Mouse (Mus musculus): ENCODE data around the gene Snrpc. TPM values are rescaled to one million over a fixed set of nuclear protein-coding genes. Genes with fewer than 3 reads are reported as not detected.

The Snrpc gene
- total RNA-seq, 2 experiments from 2014 or later = 77.2 to 83.4 TPM

GRCm38 (mm10) chr17:27857649-27858475 is 19.9 kb downstream of the Snrpc start:
- DNase-seq (ENCODE audit: low spot score in 2 of 2) = no peak

- DNase-seq (ENCODE audit: low spot score in 2 of 2) = no peak
Observed at GRCm38 (mm10) chr17:27859131-27859530, 21.2 kb downstream of the Snrpc start.

- DNase-seq (ENCODE audit: low spot score in 2 of 2) = no peak
Observed at GRCm38 (mm10) chr17:27865461-27865860, 27.5 kb downstream of the Snrpc start.

GRCm38 (mm10) chr17:27866737-27867136 is 28.8 kb downstream of the Snrpc start:
- no peak for DNase-seq (ENCODE audit: low spot score in 2 of 2)

GRCm38 (mm10) chr17:27871851-27872250 is 33.9 kb downstream of the Snrpc start:
- DNase-seq (ENCODE audit: low spot score in 2 of 2) = peak; percentile 18 to 31

- DNase-seq (ENCODE audit: low spot score in 2 of 2) = no peak
Observed at GRCm38 (mm10) chr17:27873583-27873982, 35.6 kb downstream of the Snrpc start.

GRCm38 (mm10) chr17:27874510-27874909 is 36.6 kb downstream of the Snrpc start:
- no peak for DNase-seq (ENCODE audit: low spot score in 2 of 2)

GRCm38 (mm10) chr17:27881518-27881917 is 43.6 kb downstream of the Snrpc start:
- peak in 1 of 2 experiments; percentile 19 for DNase-seq (ENCODE audit: low spot score in 2 of 2)

GRCm38 (mm10) chr17:27883129-27883528 is 45.2 kb downstream of the Snrpc start:
- no peak for DNase-seq (ENCODE audit: low spot score in 2 of 2)

- no peak for DNase-seq (ENCODE audit: low spot score in 2 of 2)
Observed at GRCm38 (mm10) chr17:27883994-27884393, 46.0 kb downstream of the Snrpc start.

GRCm38 (mm10) chr17:27886499-27887210 is 48.7 kb downstream of the Snrpc start:
- DNase-seq (ENCODE audit: low spot score in 2 of 2) = peak; percentile 30 to 42

Other genes with a start within 250 kb of the Snrpc start
- gene Nudt3, start 214.7 kb upstream of the Snrpc start, total RNA-seq (2021) = 100 to 1,000 TPM; 473 to 520 TPM
- gene RPS10-NUDT3, start 202.9 kb upstream of the Snrpc start, total RNA-seq (2021) = 1 to 10 TPM in 1 of 2 experiments, not detected in 1; 2.1 TPM
- 100 to 1,000 TPM; 516 to 558 TPM for gene Rps10, start 201.5 kb upstream of the Snrpc start, total RNA-seq (2021)
- gene Pacsin1, start 182.6 kb upstream of the Snrpc start, total RNA-seq (2021) = 100 to 1,000 TPM; 180 to 190 TPM
- 1 to 10 TPM; 1.1 to 1.3 TPM for gene Spdef, start 109.2 kb upstream of the Snrpc start, total RNA-seq (2021)
- gene D17Wsu92e, start 17.5 kb upstream of the Snrpc start, total RNA-seq (2021) = 100 to 1,000 TPM in 1 of 2 experiments, 10 to 100 TPM in 1; 99.8 to 105 TPM
- gene Uhrf1bp1, start 18.3 kb downstream of the Snrpc start, total RNA-seq (2021) = 10 to 100 TPM; 19.5 to 22.7 TPM
- gene Anks1, start 71.2 kb downstream of the Snrpc start, total RNA-seq (2021) = 10 to 100 TPM; 40.2 to 46.0 TPM
- gene Taf11, start 71.7 kb downstream of the Snrpc start, total RNA-seq (2021) = 10 to 100 TPM; 31.0 to 31.1 TPM
- gene Tcp11, start 242.5 kb downstream of the Snrpc start, total RNA-seq (2021) = 1 to 10 TPM in 1 of 2 experiments, under 1 TPM in 1; 0.76 to 1.7 TPM

Measured in layer of hippocampus, postnatal 10 days (tissue).